Mouse (Mus musculus) liver, embryonic 15.5 days (tissue): ENCODE results near the gene Csnk1g2. TPM values are rescaled to one million over a fixed set of nuclear protein-coding genes. Genes with fewer than 3 reads are reported as not detected.

Source experiments
- ATAC-seq: fragments of 200-750 bp; cut with Nextera tagmentation; 2 replicates; pipeline ENCODE4 v1.8.0; 2017; ENCODE audit warnings: moderate number of reproducible peaks, mild to moderate bottlenecking, moderate library complexity; ENCODE audit not compliant: insufficient read depth
- H3K27ac ChIP-seq: fragments of 300-500 bp; sonication (generic); replicated peaks from 2 replicates; pipeline ENCODE4 v1.5.1; 2015; ENCODE audit warnings: mild to moderate bottlenecking, inconsistent platforms
- H3K27me3 ChIP-seq: fragments of 300-500 bp; sonication (generic); 2 replicates; pipeline ENCODE4 v1.6.1; 2015; ENCODE audit warnings: mild to moderate bottlenecking, inconsistent platforms
- H3K36me3 ChIP-seq: fragments of 300-500 bp; sonication (generic); replicated peaks from 2 replicates; pipeline ENCODE4 v1.6.1; 2015; ENCODE audit warnings: moderate library complexity, mild to moderate bottlenecking, inconsistent platforms
- H3K4me1 ChIP-seq: fragments of 300-500 bp; sonication (generic); replicated peaks from 2 replicates; pipeline ENCODE4 v1.6.1; 2015; ENCODE audit warnings: inconsistent platforms
- H3K4me2 ChIP-seq: fragments of 300-500 bp; sonication (generic); 2 replicates; pipeline ENCODE4 v1.6.1; 2015; ENCODE audit warnings: moderate library complexity, mild to moderate bottlenecking, inconsistent platforms
- H3K4me3 ChIP-seq: fragments of 300-500 bp; sonication (generic); replicated peaks from 2 replicates; pipeline ENCODE4 v1.5.1; 2015; ENCODE audit warnings: mild to moderate bottlenecking, inconsistent platforms
- H3K9ac ChIP-seq: fragments of 300-500 bp; sonication (generic); 2 replicates; pipeline ENCODE4 v1.6.1; 2015; ENCODE audit warnings: moderate library complexity, mild to moderate bottlenecking, inconsistent platforms
- H3K9me3 ChIP-seq: fragments of 300-500 bp; sonication (generic); replicated peaks from 2 replicates; pipeline ENCODE4 v1.6.1; 2016; ENCODE audit warnings: inconsistent platforms
- WGBS: fragments of 180-500 bp; shearing (Covaris S2); methylation state at CpG from one replicate; pipeline ENCODE4 v1.1.7; 2015; ENCODE audit warnings: mixed read lengths; ENCODE audit not compliant: insufficient replicate concordance; 5-methylcytosine and 5-hydroxymethylcytosine counted together
- polyA plus RNA-seq: library from polyadenylated mRNA; unstranded; fragments of >200 nt; fragmentation: Nextera tagmentation; extraction: Ambion mirVana; gene quantifications from 2 replicates; pipeline ENCODE4 v1.2.1, GENCODE M21; 2015

Csnk1g2 gene
- polyA plus RNA-seq, 1 experiment from 2014 or later: 49.7 TPM

DNA sequence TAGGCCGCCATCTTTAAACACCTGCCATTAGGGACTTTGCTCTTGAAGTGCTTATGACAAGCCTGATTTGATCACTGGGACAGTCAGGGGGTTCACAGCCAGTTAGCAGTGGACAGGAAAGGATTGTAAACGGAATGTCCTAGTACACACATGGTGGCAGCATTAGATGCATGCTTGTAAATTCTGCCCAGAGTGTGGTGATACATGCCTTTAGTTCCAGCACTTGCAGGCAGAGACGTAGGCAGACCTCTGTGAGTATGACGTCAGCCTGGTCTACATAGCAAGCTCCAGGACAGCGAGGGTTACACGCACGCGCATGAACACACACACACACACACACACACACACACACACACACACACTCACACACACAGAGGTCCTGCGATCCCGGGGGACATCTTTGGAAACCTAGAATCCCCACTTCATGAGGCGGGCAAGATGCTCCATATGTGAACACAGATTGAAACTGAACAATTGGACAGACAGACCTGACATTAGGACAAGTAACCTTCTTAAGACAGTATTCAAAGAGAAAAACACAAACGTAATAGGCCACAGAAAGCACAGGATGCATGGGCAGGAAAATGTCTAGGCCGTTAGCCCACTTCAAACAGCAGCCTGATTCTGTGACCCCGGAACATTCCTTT lies 35.7 kb downstream of the Csnk1g2 start:
- Histone ChIP-seq H3K4me3 (no peak overlapping the region), H3K36me3 (no peaks in the 10 kb centered on the region), H3K4me1 (peaks cover 72% of the 10 kb centered on the region), H3K27ac (peak overlapping the region; percentile 87), H3K4me2 (peak overlapping the region; percentile 53; the same call in 1 of the 2 replicates), H3K27me3 (no peaks in the 10 kb centered on the region), H3K9ac (no peak overlapping the region), H3K9me3 (no peaks in the 10 kb centered on the region)
- no peak for ATAC-seq
- 81% methylated on average over 14 of the region's 14 CpGs for WGBS

GRCm38 (mm10) chr10:80658841-80659202 lies 36.2 kb downstream of the Csnk1g2 start:
- Histone ChIP-seq H3K9ac (peak overlapping the region; percentile 34; the same call in 1 of the 2 replicates), H3K4me1 (peaks cover 73% of the 10 kb centered on the region), H3K36me3 (no peaks in the 10 kb centered on the region), H3K4me3 (peak overlapping the region; percentile 42; the same call in 1 of the 2 replicates), H3K27me3 (no peaks in the 10 kb centered on the region), H3K27ac (peak overlapping the region; percentile 87), H3K4me2 (peak overlapping the region; percentile 53), H3K9me3 (no peaks in the 10 kb centered on the region)
- 49% methylated on average over 4 of the region's 4 CpGs for WGBS
- peak; percentile 48 for ATAC-seq

- peak overlapping the region; percentile 87 for H3K27ac ChIP-seq
- H3K27me3 ChIP-seq: no peaks in the 10 kb centered on the region
- peak overlapping the region; percentile 42 for H3K4me3 ChIP-seq
- H3K36me3 ChIP-seq: no peaks in the 10 kb centered on the region
- H3K9ac ChIP-seq: peak overlapping the region; percentile 34
- peak overlapping the region; percentile 53 for H3K4me2 ChIP-seq
- ATAC-seq: 0 out of 2 replicates have a peak, but pooled peaks have one; percentile 32
- 12% methylated on average over 10 of the region's 10 CpGs for WGBS
- no peaks in the 10 kb centered on the region for H3K9me3 ChIP-seq
- H3K4me1 ChIP-seq: peaks cover 77% of the 10 kb centered on the region
These were observed 36.6 kb downstream of the Csnk1g2 start for GRCm38 (mm10) chr10:80659213-80659612.

DNA sequence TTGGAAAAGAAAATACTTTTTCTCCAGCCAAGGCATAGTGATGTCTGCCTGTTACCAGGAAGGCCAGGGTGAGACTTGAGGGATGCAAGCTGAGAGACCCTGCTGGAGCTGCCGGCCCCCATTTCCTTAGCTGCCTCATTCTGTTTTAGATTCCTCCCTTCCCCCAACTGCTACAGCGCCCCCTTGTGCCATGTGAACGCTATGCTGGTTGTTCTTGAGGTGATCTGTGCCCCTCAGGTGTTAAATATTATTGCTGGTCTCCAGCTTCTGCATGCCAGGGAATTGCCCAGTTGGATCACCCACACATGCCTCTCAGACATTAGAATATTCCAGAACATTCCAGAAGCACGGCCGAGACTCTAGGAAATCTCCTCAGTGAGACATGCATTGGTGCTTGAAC lies 38.5 kb downstream of the Csnk1g2 start:
- Histone ChIP-seq H3K9ac (no peak overlapping the region), H3K9me3 (no peaks in the 10 kb centered on the region), H3K4me1 (peaks cover 78% of the 10 kb centered on the region), H3K4me2 (no peak overlapping the region), H3K27ac (no peak overlapping the region), H3K36me3 (peaks cover 12% of the 10 kb centered on the region), H3K27me3 (no peaks in the 10 kb centered on the region), H3K4me3 (no peak overlapping the region)
- ATAC-seq: no peak
- WGBS: 37% methylated on average over 5 of the region's 5 CpGs

GRCm38 (mm10) chr10:80663485-80664196 lies 41.0 kb downstream of the Csnk1g2 start:
- Histone ChIP-seq H3K9ac (no peak overlapping the region), H3K4me2 (peak overlapping the region; percentile 51), H3K9me3 (no peaks in the 10 kb centered on the region), H3K27ac (peak overlapping the region; percentile 76), H3K4me3 (no peak overlapping the region), H3K27me3 (no peaks in the 10 kb centered on the region), H3K4me1 (peaks cover 74% of the 10 kb centered on the region), H3K36me3 (peaks cover 37% of the 10 kb centered on the region)
- 9% methylated on average over 5 of the region's 5 CpGs for WGBS
- ATAC-seq: no peak

DNA sequence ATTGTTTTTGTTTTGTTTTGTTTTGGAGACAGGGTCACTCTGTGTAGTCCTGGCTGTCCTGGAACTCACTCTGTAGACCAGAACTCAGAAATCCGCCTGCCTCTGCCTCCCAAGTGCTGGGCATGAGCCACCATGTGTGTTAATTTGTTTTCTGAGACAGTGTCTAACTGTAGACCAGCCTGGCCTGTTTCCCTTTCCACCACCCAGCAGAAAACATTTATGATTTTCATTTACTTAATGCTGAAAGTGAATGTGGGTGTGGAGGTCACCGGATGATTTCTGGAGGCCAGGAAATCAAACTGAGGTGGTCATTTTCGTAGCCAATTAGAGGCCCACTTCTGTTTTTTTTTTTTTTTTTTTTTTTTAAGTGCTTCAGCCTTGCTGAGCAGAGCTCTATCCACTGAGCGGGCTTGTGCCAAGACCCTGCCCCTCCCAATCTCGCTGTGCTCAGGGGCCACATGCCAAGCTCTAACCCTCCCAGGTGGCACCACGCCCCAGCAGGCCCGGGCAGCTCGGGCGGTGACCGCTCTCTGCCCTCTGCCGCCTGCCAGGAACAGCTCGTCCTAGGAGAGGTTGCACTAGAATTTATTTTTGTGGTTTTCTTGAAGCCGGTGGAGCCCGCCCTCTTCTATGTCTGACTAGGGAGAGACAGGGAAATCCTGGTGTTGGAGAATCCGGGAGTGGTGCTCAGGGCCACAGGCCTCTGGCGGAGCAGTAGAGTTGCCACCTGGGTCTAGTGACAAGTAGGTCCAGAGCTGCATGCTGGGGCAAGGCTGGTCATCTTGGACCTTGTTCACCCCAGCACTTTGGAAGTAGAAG lies 41.8 kb downstream of the Csnk1g2 start:
- peak; percentile 35 for ATAC-seq
- Histone ChIP-seq H3K4me3 (no peak overlapping the region; the same call in none of the 2 replicates), H3K4me2 (peak overlapping the region; percentile 51), H3K9ac (peak overlapping the region; percentile 7), H3K4me1 (peaks cover 77% of the 10 kb centered on the region), H3K9me3 (no peaks in the 10 kb centered on the region), H3K27ac (peak overlapping the region; percentile 76), H3K27me3 (no peaks in the 10 kb centered on the region), H3K36me3 (peaks cover 44% of the 10 kb centered on the region)
- WGBS: 10% methylated on average over 16 of the region's 16 CpGs

GRCm38 (mm10) chr10:80665016-80665380 lies 42.4 kb downstream of the Csnk1g2 start:
- Histone ChIP-seq H3K27ac (peak overlapping the region; percentile 76), H3K27me3 (no peaks in the 10 kb centered on the region), H3K4me3 (no peak overlapping the region; the same call in 1 of the 2 replicates), H3K4me2 (peak overlapping the region; percentile 51), H3K4me1 (peaks cover 77% of the 10 kb centered on the region), H3K36me3 (peaks cover 50% of the 10 kb centered on the region), H3K9me3 (no peaks in the 10 kb centered on the region), H3K9ac (peak overlapping the region; percentile 7; the same call in 1 of the 2 replicates)
- ATAC-seq: no peak; the same call in 1 of the 2 replicates
- WGBS: 13% methylated on average over 10 of the region's 10 CpGs

GRCm38 (mm10) chr10:80665459-80665858 lies 42.8 kb downstream of the Csnk1g2 start:
- 52% methylated on average over 4 of the region's 4 CpGs for WGBS
- no peaks in the 10 kb centered on the region for H3K9me3 ChIP-seq
- no peak for ATAC-seq
- H3K4me3 ChIP-seq: no peak overlapping the region
- no peak overlapping the region for H3K9ac ChIP-seq
- peaks cover 77% of the 10 kb centered on the region for H3K4me1 ChIP-seq
- H3K27ac ChIP-seq: peak overlapping the region; percentile 51; the same call in 1 of the 2 replicates
- H3K4me2 ChIP-seq: peak overlapping the region; percentile 51
- H3K36me3 ChIP-seq: peaks cover 55% of the 10 kb centered on the region
- no peaks in the 10 kb centered on the region for H3K27me3 ChIP-seq

DNA sequence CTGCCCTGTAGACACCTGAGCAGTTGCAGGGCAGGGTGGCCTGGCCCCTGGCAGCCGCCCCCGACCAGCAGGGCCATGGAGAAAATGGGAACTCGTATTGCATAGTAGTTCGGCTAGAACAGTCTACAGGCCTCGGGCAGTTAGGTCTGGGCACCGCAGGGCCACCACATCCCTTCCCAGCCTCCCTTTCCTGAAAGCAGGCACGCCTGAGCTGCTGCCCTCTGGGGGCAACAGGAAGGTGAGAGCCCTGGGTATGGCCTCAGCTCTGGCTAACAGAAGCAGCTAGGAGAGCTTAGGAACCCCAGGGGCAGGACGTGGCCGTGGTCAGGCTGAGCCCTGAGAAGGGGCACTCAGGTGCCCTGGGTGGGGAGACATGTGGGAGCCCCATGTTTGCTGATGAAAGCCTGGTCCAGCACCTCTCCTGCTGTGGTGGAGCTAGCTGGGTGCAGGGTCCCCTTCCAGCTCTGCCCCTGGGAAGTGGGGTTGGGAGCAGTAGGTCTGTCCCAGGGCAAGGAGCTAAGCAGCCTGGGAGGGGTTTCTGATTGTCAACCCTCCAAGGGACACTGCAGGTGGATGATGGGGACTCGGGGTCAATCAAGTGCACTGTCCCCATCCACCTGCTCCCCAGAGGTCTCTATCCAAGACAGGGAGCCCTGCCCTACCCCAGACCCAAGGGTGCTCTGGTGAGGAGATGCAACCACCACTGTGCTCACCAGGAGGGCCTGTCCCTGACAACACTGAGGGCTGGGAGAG lies 43.5 kb downstream of the Csnk1g2 start:
- Histone ChIP-seq H3K27ac (peak overlapping the region; percentile 51), H3K27me3 (no peaks in the 10 kb centered on the region), H3K9me3 (no peaks in the 10 kb centered on the region), H3K36me3 (peaks cover 62% of the 10 kb centered on the region), H3K9ac (no peak overlapping the region), H3K4me3 (no peak overlapping the region), H3K4me2 (no peak overlapping the region), H3K4me1 (peaks cover 75% of the 10 kb centered on the region)
- WGBS: 68% methylated on average over 10 of the region's 10 CpGs
- ATAC-seq: no peak

- no peak overlapping the region for H3K4me2 ChIP-seq
- H3K9ac ChIP-seq: no peak overlapping the region
- no peaks in the 10 kb centered on the region for H3K27me3 ChIP-seq
- H3K36me3 ChIP-seq: peaks cover 69% of the 10 kb centered on the region
- no peak for ATAC-seq
- H3K4me3 ChIP-seq: no peak overlapping the region
- H3K27ac ChIP-seq: peak overlapping the region; percentile 51; the same call in 1 of the 2 replicates
- H3K9me3 ChIP-seq: no peaks in the 10 kb centered on the region
- WGBS: 90% methylated on average over 19 of the region's 19 CpGs
- H3K4me1 ChIP-seq: peaks cover 77% of the 10 kb centered on the region
These were observed 44.3 kb downstream of the Csnk1g2 start for GRCm38 (mm10) chr10:80666837-80667412.
